17 mouse cellular contexts compared by ENCODE assay signal in the genomic region with DNA sequence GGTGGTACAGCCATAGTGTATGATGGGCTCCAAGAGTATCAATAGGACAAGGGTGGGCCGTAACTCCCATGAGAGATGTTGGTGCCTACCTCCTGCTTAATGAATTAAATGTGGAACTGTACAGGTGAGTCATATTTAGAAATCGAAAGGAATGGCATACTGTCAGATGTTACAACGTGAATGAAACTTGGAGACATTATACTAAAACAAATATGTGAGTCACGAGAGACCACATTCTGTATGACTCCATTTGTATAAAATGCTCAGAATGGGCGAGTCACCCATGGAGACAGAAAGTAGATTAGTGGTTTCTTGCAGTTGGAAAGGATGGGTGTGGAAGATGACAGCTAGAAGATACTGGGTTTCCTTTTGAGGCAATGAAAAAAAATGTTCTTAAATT.
"Had no signal": no experiment of that assay in that cellular context is flagged by ENCODE, and none has a peak within 500 bp of the region (broad histone marks: within the 10 kb centered on the region; RNA-seq: fewer than 3 reads in every experiment).

No protein-coding gene starts in this region.

- H3K27me3 ChIP-seq: limb, embryonic 12.5 days; limb, embryonic 15.5 days; midbrain, embryonic 12.5 days; midbrain, embryonic 15.5 days had no signal

- H3K4me1 ChIP-seq: limb, embryonic 12.5 days; limb, embryonic 15.5 days; midbrain, embryonic 15.5 days had no signal

- H3K9ac ChIP-seq: limb, embryonic 12.5 days; limb, embryonic 15.5 days; liver, embryonic 14.5 days; liver, postnatal 0 days; lung, embryonic 14.5 days; midbrain, embryonic 12.5 days; midbrain, embryonic 15.5 days had no signal

- ATAC-seq: liver, postnatal 0 days; lung, postnatal 0 days; midbrain, embryonic 15.5 days had no signal

- H3K4me2 ChIP-seq: limb, embryonic 12.5 days; limb, embryonic 15.5 days; liver, embryonic 11.5 days; lung, embryonic 14.5 days; midbrain, embryonic 12.5 days; midbrain, embryonic 15.5 days had no signal

- H3K4me3 ChIP-seq: limb, embryonic 12.5 days; limb, embryonic 15.5 days; midbrain, embryonic 12.5 days; midbrain, embryonic 15.5 days had no signal

- H3K36me3 ChIP-seq: limb, embryonic 12.5 days; limb, embryonic 15.5 days; midbrain, embryonic 12.5 days; midbrain, embryonic 15.5 days had no signal

- H3K9me3 ChIP-seq: limb, embryonic 12.5 days; limb, embryonic 15.5 days; midbrain, embryonic 12.5 days; midbrain, embryonic 15.5 days had no signal

- H3K27ac ChIP-seq: limb, embryonic 12.5 days; limb, embryonic 15.5 days; liver, embryonic 14.5 days; macrophage; midbrain, embryonic 12.5 days; midbrain, embryonic 15.5 days; stomach, postnatal 0 days had no signal

- DNase-seq: kidney, postnatal 14 days; kidney, postnatal 4 days; left cerebral cortex, postnatal 4 days; liver, postnatal 0 days; lung, embryonic 14.5 days; thymus, adult 2 months; thymus, postnatal 14 days; thymus, postnatal 4 days had no signal
